Mouse (Mus musculus) ES-Bruce4 (cell line): ENCODE data around the gene Naif1.

Source experiments
- CTCF ChIP-seq: IDR thresholded peaks from one replicate; pipeline ENCODE4 v1.8.1; 2011; ENCODE audit warnings: low read depth, low read length
- POLR2A ChIP-seq: IDR thresholded peaks from one replicate; pipeline ENCODE4 v1.8.1; 2011; ENCODE audit warnings: low read length; ENCODE audit not compliant: insufficient read depth

GRCm38 (mm10) chr2:32487124-32487623 lies 36.9 kb downstream of the Naif1 start:
- TF ChIP-seq POLR2A (no peak), CTCF (peak; percentile 83)
